Mouse (Mus musculus) liver, embryonic 14.5 days (tissue): Measurements from ENCODE around the gene Ntm.

Experiments
- CTCF ChIP-seq: IDR thresholded peaks from 2 replicates; pipeline ENCODE4 v1.5.1; 2016; ENCODE audit warnings: antibody characterized with exemption, low read depth, control low read depth
- EP300 ChIP-seq: IDR thresholded peaks from 2 replicates; pipeline ENCODE4 v1.6.1; 2016; ENCODE audit warnings: antibody characterized with exemption, low read depth

GRCm38 (mm10) chr9:28969455-28969854 lies 993.5 kb downstream of the Ntm start:
- TF ChIP-seq CTCF (no peak), EP300 (no peak)
